Mouse (Mus musculus): ENCODE measurements at regions not wholly inside any gene's neighbourhood (a gene's known extent, or its start where the extent isn't known, plus 50 kb on each side); places are given as distances from the start of the nearest gene placed in this dataset.

- TF ChIP-seq GATA1 (IDR thresholded peaks at IDR 0.05; ENCODE audit: borderline replicate concordance, low read length) (no peak), CTCF (IDR thresholded peaks at IDR 0.05; ENCODE audit: low read depth, low read length) (no peak), POLR2AphosphoS5 (IDR thresholded peaks at IDR 0.05; ENCODE audit: insufficient replicate concordance, low read depth, low read length) (no peak), TAL1 (conservative IDR thresholded peaks at IDR 0.05; ENCODE audit: low read depth, low read length) (no peak), GATA2 (IDR thresholded peaks at IDR 0.05; ENCODE audit: borderline replicate concordance, low read depth, low read length) (no peak)
These were observed 430.2 kb downstream of the Zfp704 start for GRCm38 (mm10) chr3:9179641-9180040.
